Mouse (Mus musculus): Measurements from ENCODE around the gene Akap4. TPM values are rescaled to one million over a fixed set of nuclear protein-coding genes. Genes with fewer than 3 reads are reported as not detected.

The Akap4 gene
- polyA plus RNA-seq (2016; fragmentation: Nextera tagmentation; extraction: Ambion mirVana), result not detected in 2 replicates

GRCm38 (mm10) chrX:7067219-7067618 is at the start of gene Akap4:
Akap4 (plus strand) TSS chrX:7067519.
- Histone ChIP-seq H3K4me1 (no peaks in the 10 kb centered on the region), H3K4me3 (no peak within 1 kb of the TSS), H3K27ac (no peak within 1 kb of the TSS), H3K27me3 (ENCODE audit: poor library complexity, severe bottlenecking) (no peaks in the 10 kb centered on the region), H3K9me3 (peaks cover 18% of the 10 kb centered on the region), H3K36me3 (replicated peaks) (no peaks in the 10 kb centered on the region)
- DNase-seq (ENCODE audit: extremely low spot score, low spot score), result no peak
- 88% methylated on average over 1 of the region's 1 CpGs for WGBS

GRCm38 (mm10) chrX:7041519-7041918 is 25.8 kb upstream of the Akap4 start, which contains the start of gene Ccnb3:
Ccnb3 (minus strand) TSS chrX:7041619.
- no peak for DNase-seq (ENCODE audit: extremely low spot score, low spot score)
- Histone ChIP-seq H3K4me3 (no peak within 1 kb of the TSS), H3K4me1 (no peaks in the 10 kb centered on the region), H3K9me3 (0 out of 2 replicates have a peak, but pooled peaks cover 5% of the 10 kb centered on the region), H3K27ac (no peak within 1 kb of the TSS), H3K27me3 (ENCODE audit: poor library complexity, severe bottlenecking) (no peaks in the 10 kb centered on the region), H3K36me3 (replicated peaks) (no peaks in the 10 kb centered on the region)
- WGBS, result 95% methylated on average over 19 of the region's 19 CpGs

DNA sequence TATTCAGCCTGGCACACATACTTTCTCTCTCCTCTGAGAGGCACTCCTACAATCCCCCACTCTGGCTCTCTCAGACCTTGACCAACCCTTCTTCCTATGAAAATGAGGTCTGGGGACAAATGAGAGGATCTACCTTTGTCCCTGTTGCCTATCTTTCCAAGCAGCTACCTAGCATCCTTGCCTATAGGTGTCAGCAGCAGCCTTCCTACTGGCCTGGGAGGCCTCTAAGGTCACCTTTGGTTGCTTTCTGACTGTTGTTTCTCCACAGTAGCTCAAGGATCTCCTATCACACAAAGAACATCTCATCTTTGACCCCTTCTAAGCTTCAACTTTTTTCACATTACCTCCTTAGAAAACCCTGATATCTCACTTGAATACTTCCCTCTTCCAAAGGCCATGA is 10.3 kb upstream of the Akap4 start:
- H3K4me3 ChIP-seq, result no peak overlapping the region
- H3K27ac ChIP-seq, result no peak overlapping the region
- H3K27me3 ChIP-seq (ENCODE audit: poor library complexity, severe bottlenecking), result no peaks in the 10 kb centered on the region
- no peaks in the 10 kb centered on the region for H3K36me3 ChIP-seq (replicated peaks)
- H3K9me3 ChIP-seq, result no peaks in the 10 kb centered on the region
- no peak for DNase-seq (ENCODE audit: extremely low spot score, low spot score)
- H3K4me1 ChIP-seq, result no peaks in the 10 kb centered on the region

DNA sequence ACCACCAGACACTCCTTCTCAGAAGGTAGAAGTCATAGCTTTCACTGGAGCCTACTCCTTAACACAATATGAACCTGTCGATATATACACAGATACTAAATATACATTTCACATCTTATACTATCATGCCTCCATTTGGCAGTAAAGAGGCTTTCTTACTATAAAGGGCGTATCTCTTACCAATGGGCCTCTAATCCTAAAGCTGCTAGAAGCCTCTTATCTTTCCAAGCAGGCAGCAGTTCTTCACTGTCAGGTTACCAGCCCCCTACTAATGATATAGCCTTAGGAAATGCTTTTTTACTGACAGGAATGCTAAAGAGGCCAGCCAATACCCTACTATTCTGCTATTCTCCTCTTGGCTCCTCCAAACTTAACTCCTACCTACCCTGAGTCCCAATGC is 9.7 kb upstream of the Akap4 start:
- Histone ChIP-seq H3K27ac (no peak overlapping the region), H3K4me1 (no peaks in the 10 kb centered on the region), H3K9me3 (no peaks in the 10 kb centered on the region), H3K4me3 (no peak overlapping the region), H3K36me3 (replicated peaks) (no peaks in the 10 kb centered on the region), H3K27me3 (ENCODE audit: poor library complexity, severe bottlenecking) (no peaks in the 10 kb centered on the region)
- WGBS, result 83% methylated on average over 2 of the region's 2 CpGs
- no peak for DNase-seq (ENCODE audit: extremely low spot score, low spot score)

GRCm38 (mm10) chrX:7064109-7064508 is 3.2 kb upstream of the Akap4 start:
- no peaks in the 10 kb centered on the region for H3K36me3 ChIP-seq (replicated peaks)

DNA sequence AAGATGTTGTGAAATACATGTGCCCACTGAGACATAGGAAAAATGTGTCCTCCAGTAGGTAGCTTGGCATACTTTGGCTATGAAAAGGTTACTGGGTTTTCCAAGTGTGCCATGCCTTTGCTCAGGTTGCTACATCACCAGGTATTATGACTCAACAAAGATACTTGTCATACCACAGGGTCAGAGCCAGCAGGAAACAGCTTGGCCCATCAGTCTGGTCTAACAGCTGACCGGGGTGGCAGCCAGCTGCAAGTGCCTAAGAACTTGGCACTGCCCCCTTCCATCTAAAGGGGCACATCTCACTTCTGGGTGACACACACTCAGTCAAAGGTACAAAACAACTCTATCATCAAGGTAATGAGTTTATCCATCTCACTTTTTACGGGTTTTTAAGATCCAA is 683 bp downstream of the Akap4 start:
- H3K9me3 ChIP-seq, result peaks cover 20% of the 10 kb centered on the region
- no peaks in the 10 kb centered on the region for H3K27me3 ChIP-seq (ENCODE audit: poor library complexity, severe bottlenecking)
- WGBS, result 80% methylated on average over 2 of the region's 2 CpGs
- no peak overlapping the region for H3K4me3 ChIP-seq
- H3K36me3 ChIP-seq (replicated peaks), result no peaks in the 10 kb centered on the region
- no peak for DNase-seq (ENCODE audit: extremely low spot score, low spot score)
- no peaks in the 10 kb centered on the region for H3K4me1 ChIP-seq
- no peak overlapping the region for H3K27ac ChIP-seq

More at GRCm38 (mm10) chrX:7064109-7064508, 3.2 kb upstream of the Akap4 start:
- Histone ChIP-seq H3K4me1 (no peaks in the 10 kb centered on the region), H3K27me3 (ENCODE audit: poor library complexity, severe bottlenecking) (no peaks in the 10 kb centered on the region), H3K27ac (no peak overlapping the region), H3K4me3 (no peak overlapping the region), H3K9me3 (no peaks in the 10 kb centered on the region)
- no peak for DNase-seq (ENCODE audit: extremely low spot score, low spot score)

- Histone ChIP-seq H3K4me1 (no peaks in the 10 kb centered on the region), H3K27me3 (ENCODE audit: poor library complexity, severe bottlenecking) (no peaks in the 10 kb centered on the region), H3K27ac (no peak overlapping the region), H3K36me3 (replicated peaks) (no peaks in the 10 kb centered on the region), H3K4me3 (no peak overlapping the region), H3K9me3 (no peaks in the 10 kb centered on the region)
- DNase-seq (ENCODE audit: extremely low spot score, low spot score), result no peak
- whole genome bisulfite sequencing, result 82% methylated on average over 6 of the region's 6 CpGs
Observed at GRCm38 (mm10) chrX:7079820-7080429, 12.6 kb downstream of the Akap4 start.

GRCm38 (mm10) chrX:7085878-7086277 is 18.6 kb downstream of the Akap4 start:
- DNase-seq (ENCODE audit: extremely low spot score, low spot score), result no peak
- H3K36me3 ChIP-seq (replicated peaks), result no peaks in the 10 kb centered on the region
- WGBS, result 88% methylated on average over 1 of the region's 1 CpGs
- no peak overlapping the region for H3K4me3 ChIP-seq
- H3K27me3 ChIP-seq (ENCODE audit: poor library complexity, severe bottlenecking), result no peaks in the 10 kb centered on the region
- H3K9me3 ChIP-seq, result no peaks in the 10 kb centered on the region
- no peaks in the 10 kb centered on the region for H3K4me1 ChIP-seq
- H3K27ac ChIP-seq, result no peak overlapping the region

- Histone ChIP-seq H3K27me3 (ENCODE audit: poor library complexity, severe bottlenecking) (no peaks in the 10 kb centered on the region), H3K4me3 (no peak overlapping the region), H3K9me3 (no peaks in the 10 kb centered on the region), H3K27ac (no peak overlapping the region), H3K4me1 (no peaks in the 10 kb centered on the region), H3K36me3 (replicated peaks) (no peaks in the 10 kb centered on the region)
- DNase-seq (ENCODE audit: extremely low spot score, low spot score), result no peak
Observed at GRCm38 (mm10) chrX:7090323-7090722, 23.0 kb downstream of the Akap4 start.

DNA sequence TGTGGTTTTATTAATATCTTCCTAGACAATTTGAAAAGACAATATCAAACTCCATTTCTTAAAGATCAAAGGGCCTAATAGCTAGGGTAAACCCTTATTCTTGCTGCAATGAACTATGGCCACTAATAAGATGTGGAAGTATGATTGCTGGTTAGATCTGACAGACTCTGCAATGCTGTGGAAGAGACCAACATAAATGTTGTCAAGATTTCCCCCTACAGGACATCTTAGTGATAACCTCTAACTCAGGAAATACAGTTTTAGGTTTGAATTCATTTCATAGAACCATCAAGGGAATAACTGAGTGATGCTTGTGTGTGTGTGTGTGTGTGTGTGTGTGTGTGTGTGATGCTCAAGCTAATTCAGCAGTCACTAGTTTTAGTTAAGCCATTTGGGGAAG is 35.0 kb downstream of the Akap4 start:
- Histone ChIP-seq H3K4me1 (no peaks in the 10 kb centered on the region), H3K27me3 (ENCODE audit: poor library complexity, severe bottlenecking) (no peaks in the 10 kb centered on the region), H3K36me3 (replicated peaks) (no peaks in the 10 kb centered on the region), H3K27ac (no peak overlapping the region), H3K9me3 (no peaks in the 10 kb centered on the region), H3K4me3 (no peak overlapping the region)
- no peak for DNase-seq (ENCODE audit: extremely low spot score, low spot score)

- Histone ChIP-seq H3K27me3 (ENCODE audit: poor library complexity, severe bottlenecking) (no peaks in the 10 kb centered on the region), H3K36me3 (replicated peaks) (no peaks in the 10 kb centered on the region), H3K4me3 (no peak overlapping the region), H3K9me3 (no peaks in the 10 kb centered on the region), H3K4me1 (no peaks in the 10 kb centered on the region), H3K27ac (no peak overlapping the region)
- 88% methylated on average over 3 of the region's 3 CpGs for WGBS
- DNase-seq (ENCODE audit: extremely low spot score, low spot score), result no peak
Observed at GRCm38 (mm10) chrX:7114885-7115284, 47.6 kb downstream of the Akap4 start.

- no peak overlapping the region for H3K4me3 ChIP-seq
- no peaks in the 10 kb centered on the region for H3K4me1 ChIP-seq
- H3K27ac ChIP-seq, result no peak overlapping the region
- H3K9me3 ChIP-seq, result no peaks in the 10 kb centered on the region
- WGBS, result 79% methylated on average over 4 of the region's 4 CpGs
- no peaks in the 10 kb centered on the region for H3K27me3 ChIP-seq (ENCODE audit: poor library complexity, severe bottlenecking)
- no peaks in the 10 kb centered on the region for H3K36me3 ChIP-seq (replicated peaks)
- DNase-seq (ENCODE audit: extremely low spot score, low spot score), result no peak
Observed at GRCm38 (mm10) chrX:7121618-7122280, 54.4 kb downstream of the Akap4 start.

Data from forebrain, embryonic 10.5 days (tissue).